Mouse (Mus musculus): Measurements from ENCODE around the gene Mapk1ip1. TPM values are rescaled to one million over a fixed set of nuclear protein-coding genes. Genes with fewer than 3 reads are reported as not detected.

Gene Mapk1ip1
- polyA plus RNA-seq, 1 experiment from 2014 or later: 12.7 TPM

DNA sequence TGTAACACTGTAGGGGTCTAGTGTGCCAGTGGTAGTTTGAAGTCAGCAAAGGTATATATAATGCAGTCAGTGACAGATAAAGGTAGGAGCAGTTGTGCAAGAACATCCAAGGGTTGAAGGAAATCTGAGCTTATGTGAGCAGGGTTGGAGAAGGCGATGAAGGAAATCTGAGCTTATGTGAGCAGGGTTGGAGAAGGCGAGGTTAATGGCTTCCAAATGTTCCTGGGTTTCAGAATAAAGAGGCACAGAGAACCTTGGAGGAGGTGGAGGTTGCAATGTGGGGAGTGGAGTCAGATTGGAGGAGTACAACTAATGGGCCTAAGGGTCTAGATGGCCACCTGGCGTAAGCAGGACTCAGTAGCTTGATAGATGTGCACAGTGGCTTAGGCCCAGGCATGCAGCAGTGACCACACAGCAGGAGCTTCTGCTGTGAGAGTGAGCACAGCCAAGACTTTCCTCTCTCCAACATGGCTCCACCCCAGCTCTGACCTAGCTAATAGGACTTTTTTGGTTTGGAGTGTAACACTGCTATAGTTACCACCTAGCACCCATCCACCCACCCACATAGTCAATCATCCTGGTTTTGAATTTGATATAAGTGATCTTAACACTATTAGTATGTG, 18.0 kb upstream of the Mapk1ip1 start:
- Histone ChIP-seq H3K9me3 (replicated peaks; ENCODE audit: control insufficient read depth, low read length) (no peaks in the 10 kb centered on the region), H3K4me2 (no peak overlapping the region), H3K36me3 (ENCODE audit: control insufficient read depth, insufficient read depth, low read length) (no peaks in the 10 kb centered on the region), H3K27ac (ENCODE audit: low read depth, low read length) (no peak overlapping the region), H3K4me3 (ENCODE audit: low read depth, low read length) (no peak overlapping the region), H3K9ac (ENCODE audit: low read depth, low read length) (no peak overlapping the region), H3K27me3 (ENCODE audit: control insufficient read depth, insufficient read depth, low read length) (no peaks in the 10 kb centered on the region), H3K4me1 (ENCODE audit: control insufficient read depth, insufficient read depth, low read length) (no peaks in the 10 kb centered on the region)
- no peak for ATAC-seq (replicated peaks; ENCODE audit: insufficient number of reproducible peaks, low FRiP score, low TSS enrichment)
- WGBS (ENCODE audit: insufficient replicate concordance): 84% methylated on average over 3 of the region's 3 CpGs

DNA sequence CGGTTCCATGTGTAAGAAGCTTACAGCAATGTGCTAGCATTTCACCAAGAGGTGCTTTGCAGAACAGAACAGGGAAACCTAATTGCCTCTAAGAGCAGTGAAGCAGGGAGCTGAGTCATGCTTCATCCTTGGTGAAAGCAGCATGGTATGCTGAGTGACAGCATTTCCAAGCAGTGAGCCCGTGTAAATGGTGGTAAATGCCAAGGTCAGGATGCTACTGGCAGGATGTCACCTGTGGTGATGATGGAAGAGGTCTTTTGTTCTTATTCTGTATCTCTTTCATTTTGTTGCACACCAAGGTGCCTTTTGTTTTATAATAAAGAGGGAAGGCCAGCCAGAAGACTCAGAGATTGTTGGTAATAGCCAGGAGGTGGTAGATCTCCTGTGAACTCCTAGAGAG, 10.6 kb upstream of the Mapk1ip1 start:
- H3K9me3 ChIP-seq (replicated peaks; ENCODE audit: control insufficient read depth, low read length): no peaks in the 10 kb centered on the region
- no peaks in the 10 kb centered on the region; the same call in 1 of the 2 replicates for H3K4me1 ChIP-seq (ENCODE audit: control insufficient read depth, insufficient read depth, low read length)
- no peak overlapping the region for H3K27ac ChIP-seq (ENCODE audit: low read depth, low read length)
- H3K27me3 ChIP-seq (ENCODE audit: control insufficient read depth, insufficient read depth, low read length): no peaks in the 10 kb centered on the region
- 0 out of 2 replicates have a peak, but pooled peaks cover 2% of the 10 kb centered on the region for H3K36me3 ChIP-seq (ENCODE audit: control insufficient read depth, insufficient read depth, low read length)
- no peak for ATAC-seq (replicated peaks; ENCODE audit: insufficient number of reproducible peaks, low FRiP score, low TSS enrichment)
- no peak overlapping the region for H3K4me2 ChIP-seq
- WGBS (ENCODE audit: insufficient replicate concordance): 68% methylated on average over 2 of the region's 2 CpGs
- H3K4me3 ChIP-seq (ENCODE audit: low read depth, low read length): no peak overlapping the region
- no peak overlapping the region for H3K9ac ChIP-seq (ENCODE audit: low read depth, low read length)

DNA sequence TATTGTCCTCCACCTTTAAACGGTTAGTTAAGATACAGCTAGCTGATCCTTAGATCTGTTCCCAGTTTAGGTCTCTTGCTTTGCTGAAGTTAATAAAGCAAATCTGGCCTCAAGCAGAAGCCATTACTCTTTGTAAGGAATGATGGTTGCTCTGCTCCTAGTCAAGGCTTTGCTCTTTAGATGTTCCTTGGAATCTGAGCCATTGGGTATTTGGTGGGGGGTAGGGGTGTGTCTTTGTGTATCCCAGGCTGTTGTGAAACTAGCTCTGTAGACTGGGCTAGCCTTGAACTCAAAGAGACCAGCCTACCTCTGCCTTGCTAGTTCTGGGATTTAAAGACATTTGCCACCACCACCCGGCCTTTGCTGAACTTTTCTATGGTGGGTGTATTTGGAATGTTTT, 8.1 kb upstream of the Mapk1ip1 start:
- no peak overlapping the region for H3K4me3 ChIP-seq (ENCODE audit: low read depth, low read length)
- no peak overlapping the region for H3K4me2 ChIP-seq
- H3K27ac ChIP-seq (ENCODE audit: low read depth, low read length): no peak overlapping the region
- no peaks in the 10 kb centered on the region for H3K27me3 ChIP-seq (ENCODE audit: control insufficient read depth, insufficient read depth, low read length)
- H3K9ac ChIP-seq (ENCODE audit: low read depth, low read length): no peak overlapping the region
- ATAC-seq (replicated peaks; ENCODE audit: insufficient number of reproducible peaks, low FRiP score, low TSS enrichment): no peak
- H3K36me3 ChIP-seq (ENCODE audit: control insufficient read depth, insufficient read depth, low read length): 0 out of 2 replicates have a peak, but pooled peaks cover 2% of the 10 kb centered on the region
- H3K4me1 ChIP-seq (ENCODE audit: control insufficient read depth, insufficient read depth, low read length): no peaks in the 10 kb centered on the region; the same call in 1 of the 2 replicates
- WGBS (ENCODE audit: insufficient replicate concordance): 85% methylated on average over 2 of the region's 2 CpGs
- H3K9me3 ChIP-seq (replicated peaks; ENCODE audit: control insufficient read depth, low read length): no peaks in the 10 kb centered on the region

DNA sequence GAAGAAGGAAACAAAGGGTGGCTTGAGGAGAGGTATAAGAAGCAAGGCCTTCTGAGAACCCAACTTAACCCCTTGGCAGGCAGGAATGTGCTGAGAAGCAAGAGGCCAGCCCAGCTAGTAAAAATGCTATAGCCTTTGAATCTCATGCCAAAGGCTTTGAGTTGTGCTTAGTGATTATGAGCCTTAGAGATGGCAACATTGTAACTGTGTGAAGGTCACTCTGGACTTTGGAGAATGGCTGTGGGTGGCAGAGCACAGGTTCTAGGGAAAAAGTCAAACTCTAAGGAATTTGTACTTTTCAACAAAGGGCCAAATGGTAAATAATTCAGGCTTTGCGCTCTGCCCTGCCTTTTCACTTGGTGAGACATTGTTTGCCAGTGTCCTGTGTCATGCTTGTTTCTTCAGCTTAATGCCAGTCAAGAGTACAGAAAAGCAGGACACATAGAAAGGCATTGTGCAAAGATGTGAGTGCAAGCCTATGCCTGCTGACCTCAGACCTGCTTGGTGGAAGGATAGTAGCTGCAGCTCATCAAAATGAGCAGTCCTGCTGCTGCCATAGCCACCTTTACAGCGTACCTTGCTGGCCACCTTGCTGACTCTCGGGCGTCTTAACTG, 7.5 kb upstream of the Mapk1ip1 start:
- H3K27me3 ChIP-seq (ENCODE audit: control insufficient read depth, insufficient read depth, low read length): no peaks in the 10 kb centered on the region
- H3K36me3 ChIP-seq (ENCODE audit: control insufficient read depth, insufficient read depth, low read length): 0 out of 2 replicates have a peak, but pooled peaks cover 2% of the 10 kb centered on the region
- no peak for ATAC-seq (replicated peaks; ENCODE audit: insufficient number of reproducible peaks, low FRiP score, low TSS enrichment)
- H3K4me2 ChIP-seq: no peak overlapping the region
- no peaks in the 10 kb centered on the region; the same call in none of the 2 replicates for H3K4me1 ChIP-seq (ENCODE audit: control insufficient read depth, insufficient read depth, low read length)
- no peak overlapping the region for H3K4me3 ChIP-seq (ENCODE audit: low read depth, low read length)
- H3K9ac ChIP-seq (ENCODE audit: low read depth, low read length): no peak overlapping the region
- no peaks in the 10 kb centered on the region for H3K9me3 ChIP-seq (replicated peaks; ENCODE audit: control insufficient read depth, low read length)
- WGBS (ENCODE audit: insufficient replicate concordance): 92% methylated on average over 4 of the region's 4 CpGs
- no peak overlapping the region for H3K27ac ChIP-seq (ENCODE audit: low read depth, low read length)

DNA sequence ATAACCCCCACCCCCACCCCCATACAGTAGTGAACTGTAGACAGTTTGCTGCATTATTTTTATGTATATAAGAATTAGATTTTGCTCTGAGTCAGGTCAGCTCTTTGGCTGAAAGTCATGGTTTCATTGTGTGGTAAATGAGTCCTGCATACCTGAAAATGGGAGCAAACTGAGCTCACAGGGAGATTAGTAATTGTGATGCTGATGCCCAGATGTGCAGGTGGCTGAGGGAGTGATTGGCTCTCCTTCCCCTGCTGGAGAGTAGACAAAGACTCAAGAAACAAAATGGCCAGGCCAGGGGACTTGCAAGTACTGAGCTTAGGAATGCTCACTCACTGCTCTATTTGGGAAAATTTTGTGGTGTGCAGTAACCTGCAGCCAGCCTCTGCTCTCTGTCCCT, 4.0 kb upstream of the Mapk1ip1 start:
- H3K9ac ChIP-seq (ENCODE audit: low read depth, low read length): no peak overlapping the region
- no peak overlapping the region for H3K27ac ChIP-seq (ENCODE audit: low read depth, low read length)
- H3K4me3 ChIP-seq (ENCODE audit: low read depth, low read length): no peak overlapping the region
- H3K4me2 ChIP-seq: no peak overlapping the region
- peaks cover 17% of the 10 kb centered on the region for H3K4me1 ChIP-seq (ENCODE audit: control insufficient read depth, insufficient read depth, low read length)
- no peaks in the 10 kb centered on the region for H3K36me3 ChIP-seq (ENCODE audit: control insufficient read depth, insufficient read depth, low read length)
- ATAC-seq (replicated peaks; ENCODE audit: insufficient number of reproducible peaks, low FRiP score, low TSS enrichment): no peak
- no peaks in the 10 kb centered on the region for H3K27me3 ChIP-seq (ENCODE audit: control insufficient read depth, insufficient read depth, low read length)
- H3K9me3 ChIP-seq (replicated peaks; ENCODE audit: control insufficient read depth, low read length): no peaks in the 10 kb centered on the region

DNA sequence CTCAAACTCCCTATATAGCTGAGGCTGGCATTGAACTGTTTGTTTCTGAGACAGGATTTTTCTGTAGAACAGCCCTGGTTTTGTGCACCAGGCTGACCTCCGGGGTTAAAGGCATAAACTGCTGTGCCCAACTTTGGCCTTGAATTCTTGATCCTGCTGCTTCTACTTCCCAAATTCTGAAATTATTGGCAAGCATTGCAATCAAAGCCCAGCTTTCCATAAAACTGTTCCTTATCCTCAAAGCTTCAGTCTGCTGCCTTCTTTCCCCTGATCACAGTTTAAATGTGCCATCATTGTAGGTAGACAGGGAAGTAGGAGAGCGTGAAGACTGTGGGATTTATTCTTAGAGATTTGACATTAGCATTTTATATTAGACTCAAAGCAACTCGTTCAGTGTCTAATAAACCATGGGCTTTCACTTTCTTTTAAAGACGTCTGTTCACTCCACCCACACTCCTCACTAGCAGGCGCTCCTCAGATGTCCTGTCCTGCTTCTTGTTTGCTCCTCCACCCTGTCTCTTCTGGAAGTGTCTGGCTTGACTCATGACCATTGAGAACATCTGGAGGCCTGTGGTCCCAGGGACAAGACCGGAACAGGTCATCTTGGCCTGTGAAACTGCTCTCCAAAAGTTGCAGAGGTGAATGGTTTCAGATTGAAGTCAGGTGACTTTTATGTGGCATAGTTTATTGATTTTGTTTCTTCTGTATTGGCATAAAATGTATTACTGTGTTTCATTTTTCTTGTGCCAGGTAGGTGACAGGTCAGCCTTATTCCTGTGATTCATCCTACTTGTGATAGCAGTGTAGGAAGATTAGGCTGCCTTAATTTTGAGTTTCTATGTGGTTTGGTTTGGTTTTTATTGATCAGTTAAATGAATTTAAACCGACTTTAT, 2.2 kb upstream of the Mapk1ip1 start:
- Histone ChIP-seq H3K36me3 (ENCODE audit: control insufficient read depth, insufficient read depth, low read length) (no peaks in the 10 kb centered on the region), H3K27ac (ENCODE audit: low read depth, low read length) (no peak overlapping the region), H3K4me2 (peak overlapping the region; percentile 95), H3K4me1 (ENCODE audit: control insufficient read depth, insufficient read depth, low read length) (peaks cover 24% of the 10 kb centered on the region), H3K9me3 (replicated peaks; ENCODE audit: control insufficient read depth, low read length) (no peaks in the 10 kb centered on the region), H3K4me3 (ENCODE audit: low read depth, low read length) (no peak overlapping the region), H3K9ac (ENCODE audit: low read depth, low read length) (peak overlapping the region; percentile 96; the same call in 1 of the 2 replicates), H3K27me3 (ENCODE audit: control insufficient read depth, insufficient read depth, low read length) (no peaks in the 10 kb centered on the region)
- ATAC-seq (replicated peaks; ENCODE audit: insufficient number of reproducible peaks, low FRiP score, low TSS enrichment): no peak
- whole genome bisulfite sequencing (ENCODE audit: insufficient replicate concordance): 82% methylated on average over 7 of the region's 7 CpGs

DNA sequence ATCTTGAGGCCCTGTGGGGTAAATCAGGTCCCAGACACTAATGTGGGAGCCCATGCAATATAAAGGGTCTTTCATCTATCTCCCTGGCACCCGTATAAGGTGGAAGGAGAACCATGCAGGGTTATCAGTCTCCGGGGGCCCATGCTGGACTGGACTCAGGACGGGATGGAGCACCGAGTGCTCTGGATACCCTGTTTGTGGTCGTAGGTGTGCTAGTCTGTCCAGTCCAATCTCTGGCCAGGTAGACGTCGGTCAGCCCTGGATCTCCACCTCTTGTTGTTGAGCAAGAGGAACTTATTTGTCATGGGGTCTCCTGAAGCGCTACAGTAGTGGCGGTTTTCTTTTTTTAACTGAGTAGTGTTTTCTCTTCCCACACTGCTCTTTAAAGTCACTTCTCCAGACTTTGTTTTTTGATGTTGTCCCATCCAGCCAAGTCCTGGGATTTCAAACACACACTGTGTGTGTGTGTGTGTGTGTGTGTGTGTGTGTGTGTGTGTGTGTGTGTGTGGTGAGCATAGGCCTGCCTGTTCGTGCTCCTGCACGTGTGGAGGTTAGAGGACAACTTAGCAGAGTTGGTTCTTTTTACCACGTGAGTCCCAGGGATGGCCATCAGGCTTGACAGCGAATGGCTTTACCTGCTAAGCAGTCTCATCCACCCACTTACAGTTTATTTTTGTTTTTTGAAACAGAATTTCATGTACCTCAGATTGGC, 1.4 kb upstream of the Mapk1ip1 start:
- 37% methylated on average over 13 of the region's 13 CpGs for WGBS (ENCODE audit: insufficient replicate concordance)
- Histone ChIP-seq H3K36me3 (ENCODE audit: control insufficient read depth, insufficient read depth, low read length) (no peaks in the 10 kb centered on the region), H3K9ac (ENCODE audit: low read depth, low read length) (peak overlapping the region; percentile 96), H3K4me1 (ENCODE audit: control insufficient read depth, insufficient read depth, low read length) (peaks cover 24% of the 10 kb centered on the region), H3K27ac (ENCODE audit: low read depth, low read length) (no peak overlapping the region), H3K27me3 (ENCODE audit: control insufficient read depth, insufficient read depth, low read length) (no peaks in the 10 kb centered on the region), H3K9me3 (replicated peaks; ENCODE audit: control insufficient read depth, low read length) (no peaks in the 10 kb centered on the region), H3K4me2 (peak overlapping the region; percentile 95), H3K4me3 (ENCODE audit: low read depth, low read length) (peak overlapping the region; percentile 99)
- no peak for ATAC-seq (replicated peaks; ENCODE audit: insufficient number of reproducible peaks, low FRiP score, low TSS enrichment)

DNA sequence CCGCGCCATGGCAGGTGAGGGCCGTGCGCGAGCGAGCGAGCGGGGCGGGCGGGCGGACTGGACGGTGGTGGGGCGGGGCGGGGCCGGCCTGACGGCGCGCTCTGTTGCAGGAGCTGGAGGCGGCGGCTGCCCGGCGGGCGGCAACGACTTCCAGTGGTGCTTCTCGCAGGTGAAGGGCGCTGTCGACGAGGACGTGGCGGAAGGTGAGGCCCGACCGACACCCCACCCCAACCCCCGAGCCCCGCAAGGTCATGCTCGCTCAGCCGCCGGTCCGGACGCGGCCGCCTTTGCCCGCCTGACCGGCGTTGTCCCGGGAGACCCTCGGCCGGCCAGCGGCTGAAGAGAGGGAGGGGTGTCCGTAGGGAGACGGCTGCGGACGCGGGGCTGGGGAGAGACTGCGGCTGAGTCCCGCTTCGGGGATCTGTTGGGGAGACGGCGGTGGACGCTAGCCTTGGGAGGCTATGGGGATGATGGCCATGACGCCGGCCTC, 474 bp upstream of the Mapk1ip1 start:
- H3K9me3 ChIP-seq (replicated peaks; ENCODE audit: control insufficient read depth, low read length): no peaks in the 10 kb centered on the region
- peak overlapping the region; percentile 95 for H3K27ac ChIP-seq (ENCODE audit: low read depth, low read length)
- H3K36me3 ChIP-seq (ENCODE audit: control insufficient read depth, insufficient read depth, low read length): no peaks in the 10 kb centered on the region
- H3K4me1 ChIP-seq (ENCODE audit: control insufficient read depth, insufficient read depth, low read length): peaks cover 24% of the 10 kb centered on the region
- peak overlapping the region; percentile 95 for H3K4me2 ChIP-seq
- peak overlapping the region; percentile 99 for H3K4me3 ChIP-seq (ENCODE audit: low read depth, low read length)
- H3K9ac ChIP-seq (ENCODE audit: low read depth, low read length): peak overlapping the region; percentile 96
- H3K27me3 ChIP-seq (ENCODE audit: control insufficient read depth, insufficient read depth, low read length): no peaks in the 10 kb centered on the region
- under 1% methylated on average over 53 of the region's 61 CpGs for WGBS (ENCODE audit: insufficient replicate concordance)
- peak; percentile 85 for ATAC-seq (replicated peaks; ENCODE audit: insufficient number of reproducible peaks, low FRiP score, low TSS enrichment)
